Mouse (Mus musculus): Measurements from ENCODE around the gene Popdc2.

Popdc2 gene

DNA sequence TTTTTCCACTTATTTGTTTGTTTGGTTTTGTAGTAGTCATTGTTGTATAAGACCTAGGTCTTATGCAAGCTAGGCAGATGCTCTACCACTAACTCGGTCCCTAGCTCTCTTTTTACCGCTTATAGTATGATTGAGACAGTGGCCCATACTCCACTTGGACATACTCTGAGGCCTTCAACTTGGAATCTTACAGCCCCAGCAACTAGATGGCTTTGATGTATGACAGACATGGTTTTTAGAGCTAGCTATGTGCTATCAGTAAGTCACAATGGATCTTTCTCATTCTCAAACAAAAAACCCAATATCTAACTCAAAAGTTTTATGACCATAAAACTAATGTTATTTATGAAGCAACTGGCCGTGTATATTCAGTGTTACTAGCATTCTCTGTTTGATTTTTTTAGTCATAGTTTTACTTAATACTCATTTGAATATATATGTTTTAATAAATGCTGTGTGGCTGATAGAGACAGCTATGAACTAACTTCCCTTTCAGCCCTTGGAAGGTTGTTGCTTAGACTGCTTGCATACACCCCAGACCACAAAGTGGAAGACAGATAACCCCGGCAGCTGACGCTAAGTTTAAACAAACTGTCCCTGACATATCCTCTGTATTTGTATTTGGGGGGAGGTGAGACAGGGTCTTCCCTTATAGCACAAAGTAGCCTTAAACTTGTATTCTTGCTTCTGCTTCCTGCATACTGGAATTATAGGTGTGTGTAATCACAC, 7.7 kb upstream of the Popdc2 start:
- DNase-seq (ENCODE audit: low read depth, low spot score) = no peak

DNA sequence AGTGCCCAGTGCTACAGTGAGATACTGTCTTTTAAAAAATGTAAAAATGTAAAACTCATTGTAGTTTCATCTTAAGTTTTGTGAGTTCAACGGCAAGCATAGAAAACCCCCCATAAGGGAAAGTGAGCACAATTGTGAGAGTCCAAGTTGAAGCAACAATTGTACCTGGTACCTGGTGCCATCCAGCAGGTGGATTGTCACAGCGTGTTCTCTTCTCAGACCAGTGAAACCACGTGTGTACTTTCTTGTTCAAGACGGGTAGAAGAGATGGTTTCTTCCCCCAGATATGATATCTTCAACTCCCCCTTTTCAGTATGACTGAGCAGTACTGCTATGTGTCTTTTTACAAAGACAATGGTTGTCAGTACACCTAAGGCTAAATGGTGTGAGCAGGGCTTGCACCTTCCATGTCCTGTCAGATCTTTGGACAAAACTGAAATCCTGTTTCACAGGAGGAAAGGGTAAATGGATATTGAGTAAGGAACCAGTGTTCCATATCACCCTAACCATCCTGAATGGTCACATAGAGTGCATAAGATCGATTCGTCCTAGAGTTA, 3.7 kb upstream of the Popdc2 start:
- no peak for DNase-seq (ENCODE audit: low read depth, low spot score)

DNA sequence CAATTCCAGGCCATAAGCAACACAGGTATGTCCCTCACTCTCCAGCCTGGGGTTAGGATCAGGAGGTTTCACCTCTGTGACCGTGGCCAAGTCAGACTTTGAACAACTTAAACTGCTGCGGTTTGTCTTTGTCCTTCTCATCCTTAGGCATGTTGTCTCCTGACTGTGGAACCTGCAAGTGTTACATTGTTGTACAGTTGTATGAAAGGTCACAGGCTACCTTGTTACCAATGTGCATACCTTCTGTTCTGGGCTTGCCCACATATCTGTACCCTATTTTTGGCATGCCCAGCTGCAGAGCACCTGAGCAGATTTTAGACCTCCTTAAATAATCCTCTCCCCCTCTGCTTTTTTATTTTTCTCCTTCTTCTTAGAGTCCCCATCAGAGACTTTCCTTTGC, 2.8 kb upstream of the Popdc2 start:
- no peak for DNase-seq (ENCODE audit: low read depth, low spot score)

DNA sequence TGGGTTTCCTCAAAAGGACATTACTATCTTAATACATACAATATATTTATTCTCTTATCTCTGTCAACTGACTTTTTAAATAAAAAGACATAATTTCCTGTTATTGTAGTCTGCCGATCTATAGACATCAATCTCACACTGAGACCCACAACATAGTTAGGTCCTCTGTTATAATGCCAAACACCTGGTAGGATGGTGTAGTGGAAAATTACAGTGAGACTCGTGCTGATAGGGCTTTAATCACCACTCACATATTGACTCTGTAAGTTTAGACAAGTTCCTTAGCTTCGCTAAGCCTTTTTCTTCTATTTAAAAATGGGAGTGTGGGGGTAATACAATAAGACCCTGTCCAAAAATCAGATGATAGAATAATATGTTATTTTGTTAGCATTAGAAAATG, 2.2 kb upstream of the Popdc2 start:
- DNase-seq (ENCODE audit: low read depth, low spot score) = no peak

DNA sequence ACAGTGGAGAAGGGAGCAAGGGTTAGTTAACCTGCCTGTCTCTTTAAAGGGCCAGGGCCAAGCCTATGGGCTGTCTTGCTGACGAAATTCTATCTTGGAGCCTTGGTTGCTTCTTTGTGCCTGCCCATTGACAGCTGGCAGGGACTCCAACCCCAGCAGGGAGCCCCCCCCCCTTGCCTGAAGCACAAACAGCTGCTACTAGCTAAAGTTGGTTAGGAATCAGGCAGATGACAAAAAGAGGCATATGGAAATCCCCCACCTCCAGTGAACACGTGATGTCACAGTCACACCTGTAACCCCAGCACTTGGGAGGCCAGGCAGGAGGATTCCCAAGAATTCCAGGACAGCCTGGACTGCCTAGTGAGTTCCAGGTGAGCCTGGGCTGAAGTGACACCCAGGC, 1.7 kb upstream of the Popdc2 start:
- DNase-seq (ENCODE audit: low read depth, low spot score) = no peak

DNA sequence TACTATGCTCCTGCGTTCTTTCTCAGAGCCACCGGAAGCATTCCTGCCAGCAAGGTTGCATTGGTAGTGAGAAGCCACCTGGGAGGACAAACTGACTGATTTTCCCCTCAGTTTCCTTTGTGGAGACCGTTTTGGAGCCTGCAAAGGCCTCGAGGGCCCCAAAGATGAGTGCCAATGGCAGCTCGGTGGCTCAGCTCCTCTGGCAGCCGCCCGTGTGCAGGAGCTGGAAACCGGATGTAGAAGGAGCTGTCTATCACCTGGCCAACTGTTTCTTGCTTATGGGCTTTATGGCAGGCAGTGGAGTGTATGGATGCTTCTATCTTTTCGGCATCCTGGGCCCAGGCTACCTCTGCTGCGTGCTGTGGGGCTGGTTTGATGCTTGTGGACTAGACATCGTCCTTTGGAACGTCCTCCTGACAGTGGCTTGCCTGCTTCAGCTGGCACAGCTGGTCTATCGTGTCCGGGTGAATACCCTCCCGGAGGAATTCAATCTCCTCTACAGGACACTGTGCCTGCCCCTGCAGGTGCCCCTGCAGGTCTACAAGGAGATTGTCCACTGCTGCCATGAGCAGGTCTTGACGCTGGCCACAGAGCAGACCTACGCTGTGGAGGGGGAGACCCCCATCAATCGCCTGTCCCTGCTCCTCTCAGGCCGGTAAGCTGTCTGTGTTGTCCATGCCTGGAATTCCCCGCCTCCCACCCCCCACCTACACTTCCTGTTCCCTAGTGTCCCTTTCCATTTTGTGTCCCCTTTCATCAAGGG, 665 bp downstream of the Popdc2 start:
- DNase-seq (ENCODE audit: low read depth, low spot score) = no peak

DNA sequence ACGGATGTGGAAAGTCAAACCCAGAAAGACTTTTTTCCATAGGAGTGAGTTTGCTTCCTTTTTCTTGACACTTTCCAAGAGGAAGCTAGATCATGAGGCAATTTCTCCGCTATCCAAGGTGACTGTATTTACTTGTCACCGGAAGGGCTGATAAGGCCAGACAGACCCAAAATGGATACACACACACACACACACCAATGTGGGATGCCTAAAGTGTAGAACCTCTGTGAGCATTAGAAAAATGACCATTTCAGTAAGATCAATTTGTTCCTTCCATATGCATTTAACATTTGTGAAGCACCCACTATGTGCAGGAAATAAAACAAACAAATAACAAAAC, 1.2 kb downstream of the Popdc2 start:
- no peak for DNase-seq (ENCODE audit: low read depth, low spot score)

DNA sequence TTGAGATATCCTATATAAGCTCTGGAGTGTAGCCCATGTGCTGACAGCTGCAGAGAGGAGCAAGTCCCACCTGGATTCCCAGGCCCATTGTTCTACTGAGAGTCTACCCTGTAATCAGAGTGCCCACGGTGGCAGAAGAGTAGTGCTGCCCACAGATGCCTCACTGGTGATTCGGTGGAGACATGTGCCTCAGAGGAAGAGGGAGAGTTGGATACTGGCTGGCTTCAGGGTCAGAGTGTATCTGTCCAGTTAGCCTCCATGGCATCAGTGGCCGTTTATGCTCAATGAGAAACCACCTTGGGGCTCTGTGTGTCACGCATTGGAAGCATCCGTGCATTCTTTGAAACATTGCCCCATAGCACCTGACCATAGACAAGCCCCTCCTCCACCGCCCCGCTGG, 1.6 kb downstream of the Popdc2 start:
- no peak for DNase-seq (ENCODE audit: low read depth, low spot score)

DNA sequence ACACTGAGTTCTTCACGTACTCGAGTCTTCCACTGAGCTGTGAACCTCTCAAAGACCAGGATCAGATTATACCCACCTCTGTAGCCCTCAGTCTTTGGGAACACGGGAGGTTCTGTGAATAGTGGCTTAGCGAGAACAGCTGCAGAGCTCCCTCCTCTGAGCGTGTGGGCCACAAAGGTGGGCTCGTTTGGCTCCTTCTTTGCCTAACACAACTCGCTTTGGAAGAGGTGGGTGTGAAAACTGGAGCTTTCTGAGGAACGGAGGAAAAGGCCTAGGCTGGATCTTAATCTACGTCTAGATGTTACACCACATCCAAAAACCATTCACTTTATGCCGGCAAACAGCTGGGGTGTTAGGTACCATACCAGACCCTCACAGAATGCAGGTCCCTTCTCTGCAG, 3.4 kb downstream of the Popdc2 start:
- no peak for DNase-seq (ENCODE audit: low read depth, low spot score)

DNA sequence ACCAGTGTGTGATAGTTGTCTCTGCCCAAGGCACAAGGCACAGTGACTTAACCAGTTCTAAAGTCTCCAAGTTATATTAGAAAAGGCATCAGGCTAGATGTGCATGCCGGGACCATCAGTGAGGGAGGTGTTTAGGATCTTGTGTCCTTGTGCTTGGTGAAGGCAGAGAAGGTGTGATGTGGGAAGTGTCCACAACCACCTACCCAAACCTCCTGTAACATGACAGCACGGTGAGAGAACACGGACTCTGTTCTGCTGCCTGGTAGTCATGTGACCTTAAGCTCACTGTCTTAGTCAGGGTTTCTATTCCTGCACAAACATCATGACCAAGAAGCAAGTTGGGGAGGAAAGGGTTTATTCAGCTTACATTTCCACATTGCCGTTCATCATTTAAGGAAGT, 4.2 kb downstream of the Popdc2 start:
- DNase-seq (ENCODE audit: low read depth, low spot score) = no peak

DNA sequence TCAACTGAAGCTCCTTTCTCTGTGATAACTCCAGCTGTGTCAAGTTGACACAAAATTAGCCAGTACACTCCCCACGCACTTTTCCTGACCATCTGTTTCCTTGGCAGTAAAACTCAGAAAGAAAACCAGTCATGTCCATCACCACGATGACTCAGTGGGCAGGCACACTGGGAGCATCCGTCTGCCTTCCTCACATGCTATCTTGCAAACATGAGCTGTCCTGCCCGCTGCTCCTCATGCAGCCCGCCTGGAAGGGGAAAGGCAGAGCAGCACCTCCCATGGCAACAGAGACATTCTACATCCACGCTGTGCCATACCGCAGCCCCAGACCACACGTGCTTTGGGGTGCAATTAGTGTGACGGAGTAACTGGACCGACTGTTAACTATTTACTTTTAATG, 6.3 kb downstream of the Popdc2 start:
- DNase-seq (ENCODE audit: low read depth, low spot score) = peak; percentile 95

DNA sequence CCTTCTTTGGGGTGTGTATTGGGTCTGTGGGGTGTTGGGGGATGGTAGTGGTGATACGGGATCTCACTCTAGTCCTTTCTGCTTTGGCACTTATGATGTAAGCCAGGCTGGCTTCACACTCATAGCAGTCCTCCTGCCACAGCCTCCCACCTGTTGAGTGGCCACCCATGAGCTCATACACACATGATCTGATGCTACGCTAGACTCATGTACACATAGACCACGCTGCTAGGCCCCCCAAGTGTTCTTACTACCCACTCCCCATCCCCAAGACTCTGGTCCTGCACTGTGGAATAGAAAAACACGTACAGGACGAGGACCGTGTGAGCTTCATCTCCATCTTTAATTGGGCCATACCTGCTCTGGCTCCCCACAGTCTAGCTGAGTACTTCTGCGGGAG, 7.0 kb downstream of the Popdc2 start:
- no peak for DNase-seq (ENCODE audit: low read depth, low spot score)

DNA sequence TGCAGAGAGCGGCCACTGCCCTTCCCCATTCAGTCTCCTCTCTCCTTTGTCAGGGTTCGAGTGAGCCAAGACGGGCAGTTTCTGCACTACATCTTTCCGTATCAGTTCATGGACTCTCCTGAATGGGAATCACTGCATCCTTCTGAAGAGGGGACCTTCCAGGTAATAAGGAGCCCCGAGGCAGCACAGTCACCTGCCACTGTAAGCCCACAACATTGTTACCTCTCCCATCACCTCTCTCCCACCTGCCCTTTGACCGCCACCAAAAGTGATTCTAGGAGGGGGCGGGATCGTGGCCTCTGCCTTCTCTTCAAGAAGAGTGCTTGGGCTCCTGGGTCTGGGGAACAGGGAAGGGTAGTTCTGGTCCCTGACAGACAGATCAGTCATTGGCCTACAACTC, 7.4 kb downstream of the Popdc2 start:
- no peak for DNase-seq (ENCODE audit: low read depth, low spot score)

DNA sequence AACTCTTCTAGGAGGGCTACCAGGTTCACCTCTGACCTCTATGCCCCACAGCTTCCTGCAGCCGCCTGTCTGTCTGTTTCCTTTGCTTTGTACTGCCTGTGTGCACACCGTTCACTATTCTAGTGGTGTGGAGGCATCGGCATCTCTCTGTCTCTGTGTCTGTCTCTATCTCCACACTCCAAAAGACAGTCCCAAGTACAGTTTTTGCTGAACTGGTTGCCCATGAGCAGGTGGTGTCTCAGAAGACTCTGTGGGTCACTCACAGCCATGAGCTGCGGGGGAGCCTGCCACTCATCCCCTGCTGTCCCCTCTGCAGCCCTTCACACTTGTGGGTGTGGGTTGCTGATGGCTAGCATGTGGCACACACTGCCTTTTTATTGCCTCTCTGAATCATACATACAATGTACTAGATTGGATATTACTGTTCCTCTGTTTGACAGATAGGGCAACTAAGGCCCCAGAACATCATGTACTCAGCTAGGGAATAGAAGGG, 8.0 kb downstream of the Popdc2 start:
- DNase-seq (ENCODE audit: low read depth, low spot score) = no peak

DNA sequence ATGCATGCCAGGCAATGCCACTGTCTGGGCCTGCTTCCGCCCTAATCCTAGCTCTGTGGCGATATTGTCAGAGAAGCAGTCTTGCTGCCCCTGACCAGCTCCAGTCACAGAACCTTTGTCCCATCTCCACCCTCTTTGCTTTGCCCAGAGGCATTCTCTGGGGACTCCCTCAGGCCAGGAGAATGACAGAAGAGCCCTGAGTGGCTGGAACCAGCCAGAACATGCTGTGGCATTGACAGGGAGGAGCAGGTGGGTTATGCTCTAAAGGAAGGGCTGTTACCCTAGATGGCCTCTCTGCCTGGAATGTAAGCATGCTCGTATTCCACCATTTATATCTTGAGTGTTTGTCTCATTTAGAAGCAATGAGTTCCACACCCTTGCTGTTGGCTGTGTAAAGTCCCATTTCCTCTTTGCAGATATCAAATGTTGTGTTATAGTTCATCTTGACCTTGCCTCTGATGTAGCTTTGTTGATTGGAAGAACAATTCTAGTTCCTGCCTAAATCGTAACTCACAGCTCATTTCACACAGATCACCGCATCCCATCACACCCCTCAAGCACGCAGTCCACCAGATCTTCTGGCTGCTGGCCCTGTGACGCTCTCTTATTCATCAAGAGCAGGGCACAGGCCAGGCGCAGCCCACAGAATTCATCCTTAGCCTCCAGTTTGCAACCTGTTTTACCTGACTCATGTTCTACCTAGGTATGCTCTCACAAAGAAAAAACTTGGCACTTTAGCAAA, 8.8 kb downstream of the Popdc2 start:
- DNase-seq (ENCODE audit: low read depth, low spot score) = no peak

DNA sequence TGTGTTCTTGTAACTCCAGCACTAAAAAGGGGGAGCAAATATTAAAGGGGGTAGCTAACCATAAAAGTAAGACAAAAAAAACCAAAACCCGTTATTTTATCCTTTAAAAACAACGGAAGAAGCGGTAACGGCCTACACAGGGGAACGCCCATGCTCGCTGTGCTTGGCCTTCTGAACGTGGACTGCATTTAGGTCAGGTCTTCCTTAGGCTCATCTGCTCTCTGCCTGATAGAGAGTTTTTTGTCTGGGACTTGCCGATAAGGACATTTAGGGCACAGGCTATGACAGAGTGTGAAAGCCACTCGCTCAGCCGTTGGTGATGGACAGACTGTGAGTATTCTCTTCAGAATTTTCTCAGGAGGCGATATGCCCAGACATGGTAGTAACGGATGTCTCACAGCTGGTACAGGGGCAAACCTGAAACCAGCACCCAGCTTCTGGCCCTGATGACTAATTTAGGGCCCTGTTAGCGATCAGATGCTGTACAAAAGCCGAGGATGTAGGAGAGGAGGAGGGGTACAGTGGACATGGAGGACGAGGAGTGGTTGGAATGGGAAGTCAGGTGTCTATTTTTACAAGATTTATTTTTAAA, 9.8 kb downstream of the Popdc2 start:
- DNase-seq (ENCODE audit: low read depth, low spot score) = no peak

DNA sequence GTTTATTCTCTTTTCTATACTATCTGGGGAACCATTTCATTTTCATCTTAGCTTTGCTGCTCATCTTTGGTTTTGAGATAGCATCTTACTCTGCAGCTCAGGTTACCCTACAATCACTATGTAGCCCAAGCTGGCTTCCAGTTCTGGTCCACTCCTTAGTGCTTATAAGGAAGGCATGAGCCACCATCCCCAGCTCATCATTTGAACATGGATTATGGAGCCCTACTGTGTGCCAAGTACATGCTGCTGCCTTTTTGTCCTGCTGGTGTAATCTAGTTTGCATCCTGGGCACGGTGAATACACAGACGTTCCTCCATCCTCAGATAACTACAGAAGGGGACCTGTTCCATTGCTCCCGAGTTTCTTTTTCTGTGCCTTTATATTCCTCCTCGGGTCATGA, 10.9 kb downstream of the Popdc2 start:
- DNase-seq (ENCODE audit: low read depth, low spot score) = no peak

DNA sequence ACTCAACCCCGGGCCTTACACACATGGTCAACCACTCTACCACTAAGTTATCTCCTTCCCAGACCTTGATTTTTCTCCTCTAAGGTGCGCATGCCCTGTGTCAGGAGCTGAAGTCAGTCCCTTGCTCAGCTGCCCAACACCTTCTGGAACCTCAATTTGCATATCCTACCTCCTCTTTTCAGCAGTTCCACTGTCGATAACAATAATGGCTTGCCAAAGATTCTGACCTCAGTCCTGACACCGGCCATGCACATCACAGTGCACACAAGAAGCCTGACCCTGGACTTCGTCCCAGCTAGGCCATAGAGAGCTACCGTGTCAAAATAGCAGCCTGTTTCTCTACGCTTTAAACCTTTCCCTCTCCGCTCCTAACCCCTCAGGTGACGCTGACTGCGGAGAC, 11.4 kb downstream of the Popdc2 start:
- DNase-seq (ENCODE audit: low read depth, low spot score) = no peak

DNA sequence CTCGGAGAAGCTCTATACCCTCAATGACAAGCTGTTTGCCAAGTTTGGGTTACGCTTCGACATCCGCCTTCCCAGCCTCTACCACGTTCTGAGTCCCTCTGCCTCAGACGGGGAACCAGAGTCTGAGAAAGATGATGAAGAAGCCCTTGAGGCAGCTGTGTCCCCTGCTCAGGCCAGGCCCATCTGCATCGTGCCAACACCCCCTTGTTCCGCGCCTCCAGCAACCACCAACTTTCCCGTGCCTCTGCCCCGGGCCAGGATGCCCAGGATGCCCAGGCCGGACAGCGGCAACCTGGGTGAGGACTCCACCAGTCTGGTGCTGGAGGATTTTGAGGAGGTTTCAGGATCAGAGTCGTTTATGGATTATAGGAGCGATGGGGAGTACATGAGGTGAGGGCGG, 11.9 kb downstream of the Popdc2 start:
- DNase-seq (ENCODE audit: low read depth, low spot score) = no peak

DNA sequence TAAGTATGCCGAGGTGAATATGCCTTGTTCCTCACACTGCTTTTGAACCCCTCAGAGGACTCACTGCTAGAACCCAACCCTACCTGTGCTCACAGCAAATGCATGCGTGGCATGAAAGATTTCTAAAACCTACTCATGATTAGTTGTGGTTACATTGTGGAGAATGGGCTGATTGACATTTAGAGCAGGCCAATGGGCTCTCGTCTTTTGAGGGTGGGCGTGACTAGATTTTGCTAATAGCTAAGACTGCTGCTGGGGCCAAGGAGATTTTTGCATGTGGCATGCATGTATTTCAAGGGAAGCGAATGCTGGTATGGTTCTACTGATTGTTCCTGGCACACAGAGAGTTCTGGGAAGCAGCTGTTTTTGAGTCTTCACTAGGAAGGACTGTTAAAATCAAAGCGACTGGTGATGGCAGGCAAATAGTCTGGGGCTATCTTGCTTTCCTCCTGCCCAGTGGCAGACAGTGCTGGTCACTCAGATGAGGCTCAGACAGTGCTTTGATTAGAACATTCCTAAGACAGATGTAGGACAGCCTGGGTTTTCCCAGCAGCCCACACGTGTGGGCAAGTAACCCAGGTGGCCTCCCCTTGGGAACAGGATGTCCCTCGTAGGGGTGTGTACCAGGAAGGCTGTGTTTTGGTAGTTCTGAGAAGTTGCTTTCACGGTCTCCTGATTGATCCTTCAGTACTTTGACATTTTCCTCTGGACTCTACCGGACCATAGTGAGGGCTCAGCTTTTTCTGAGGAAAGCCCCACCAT, 12.6 kb downstream of the Popdc2 start:
- no peak for DNase-seq (ENCODE audit: low read depth, low spot score)

DNA sequence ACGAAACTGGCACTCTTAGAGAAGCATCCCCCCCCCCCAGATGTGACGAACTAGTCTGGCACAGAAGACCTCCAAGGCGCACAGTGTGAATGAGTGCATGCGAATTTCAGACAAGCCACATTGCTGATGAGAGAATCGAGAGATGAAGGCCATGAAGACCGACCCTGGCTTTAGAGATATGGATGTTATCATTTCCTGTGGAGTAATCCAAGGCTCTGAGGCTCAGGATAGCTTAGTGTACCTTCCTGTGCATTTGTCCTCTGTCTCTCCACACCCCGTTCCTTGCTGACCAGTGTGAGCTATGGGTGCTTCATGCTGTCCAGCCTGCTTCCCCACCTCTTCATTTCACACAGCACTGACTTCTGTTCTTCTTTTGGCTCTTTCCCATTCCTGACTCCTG, 13.2 kb downstream of the Popdc2 start:
- no peak for DNase-seq (ENCODE audit: low read depth, low spot score)
